Mouse (Mus musculus) thymus, adult 2 months (tissue): ENCODE data around the gene Tubd1.

Experiments used
- CTCF ChIP-seq: fragments of 200-500 bp; IDR thresholded peaks from 2 replicates; pipeline ENCODE4 v1.5.1; 2012; ENCODE audit warnings: mild to moderate bottlenecking, control low read depth, low read length, moderate library complexity, borderline replicate concordance; ENCODE audit not compliant: control insufficient read depth, poor library complexity, insufficient read depth; ENCODE audit errors: extremely low read depth
- POLR2A ChIP-seq: fragments of 200-500 bp; IDR thresholded peaks from 2 replicates; pipeline ENCODE4 v1.6.1; 2012; ENCODE audit warnings: mild to moderate bottlenecking, low read length, control low read depth, moderate library complexity; ENCODE audit not compliant: control insufficient read depth, poor library complexity, insufficient read depth; ENCODE audit errors: extremely low read depth

- no peak for TF ChIP-seq CTCF
- no peak for TF ChIP-seq POLR2A
Observed at GRCm38 (mm10) chr11:86595366-86595765, 50.6 kb downstream of the Tubd1 start.
